Comparison of ENCODE assay signal across 38 mouse cellular contexts in genomic region chr4:34798005-34798404, GRCm38 (mm10). TPM values are rescaled to one million over a fixed set of nuclear protein-coding genes. Genes with fewer than 3 reads are reported as not detected.
"Had no signal": no experiment of that assay in that cellular context is flagged by ENCODE, and none has a peak within 500 bp of the region (broad histone marks: within the 10 kb centered on the region; RNA-seq: fewer than 3 reads in every experiment).

No protein-coding gene starts in this region.

- H3K27ac ChIP-seq: heart, adult 2 months; heart, embryonic 13.5 days; heart, embryonic 15.5 days; hindbrain, embryonic 10.5 days; hindbrain, embryonic 12.5 days; hindbrain, embryonic 14.5 days; intestine, embryonic 15.5 days; layer of hippocampus, adult 2 months; left cerebral cortex, adult 2 months; limb, embryonic 10.5 days; limb, embryonic 12.5 days; liver, embryonic 13.5 days; liver, embryonic 15.5 days had no signal

- H3K9ac ChIP-seq: heart, embryonic 13.5 days; heart, embryonic 15.5 days; hindbrain, embryonic 12.5 days; hindbrain, embryonic 14.5 days; intestine, embryonic 15.5 days; limb, embryonic 12.5 days; liver, embryonic 13.5 days; liver, embryonic 15.5 days had no signal

- H3K4me1 ChIP-seq: heart, embryonic 13.5 days; heart, embryonic 15.5 days; hindbrain, embryonic 10.5 days; intestine, embryonic 15.5 days; liver, embryonic 13.5 days; liver, embryonic 15.5 days had no signal

- H3K36me3 ChIP-seq: heart, embryonic 15.5 days; hindbrain, embryonic 12.5 days; intestine, embryonic 15.5 days; liver, embryonic 13.5 days; liver, embryonic 15.5 days had no signal

- DNase-seq: gastrocnemius, postnatal 14 days; gastrocnemius, postnatal 36 days; heart, adult 2 months; heart, postnatal 4 days; kidney, adult 18-20 months; kidney, adult 8-10 months; kidney, postnatal 10 days; kidney, postnatal 25 days; kidney, postnatal 4 days; liver; liver, embryonic 13.5 days had no signal

- ATAC-seq: hindbrain, embryonic 16.5 days; inflammation-experienced regulatory T-cells, adult 6 months; intestine, embryonic 15.5 days; intestine, postnatal 0 days had no signal

- H3K27me3 ChIP-seq: heart, embryonic 13.5 days; heart, embryonic 15.5 days; hindbrain, embryonic 12.5 days; intestine, embryonic 15.5 days; limb, embryonic 12.5 days; liver, embryonic 13.5 days; liver, embryonic 15.5 days had no signal

- H3K9me3 ChIP-seq: heart, embryonic 13.5 days; heart, embryonic 15.5 days; hindbrain, embryonic 10.5 days; hindbrain, embryonic 12.5 days; intestine, embryonic 15.5 days; limb, embryonic 10.5 days; limb, embryonic 12.5 days; liver, embryonic 13.5 days; liver, embryonic 15.5 days had no signal

- H3K4me3 ChIP-seq: heart, adult 2 months; heart, embryonic 13.5 days; heart, embryonic 15.5 days; hindbrain, embryonic 10.5 days; hindbrain, embryonic 12.5 days; intestine, embryonic 15.5 days; layer of hippocampus, adult 2 months; left cerebral cortex, adult 2 months; limb, embryonic 10.5 days; limb, embryonic 12.5 days; liver, embryonic 13.5 days; liver, embryonic 15.5 days had no signal

RNA-seq across cellular contexts. Expression of gene Gm136, which starts 41.9 kb away (rescaled TPM):
- total RNA-seq: gastrocnemius, adult 18-20 months; gastrocnemius, adult 8-10 months; gastrocnemius, postnatal 14 days; gastrocnemius, postnatal 36 days; heart, adult 2 months; heart, postnatal 25 days; heart, postnatal 4 days; layer of hippocampus, adult 2 months; layer of hippocampus, postnatal 10 days; layer of hippocampus, postnatal 25 days; left cerebral cortex, adult 2 months; left cerebral cortex, postnatal 36 days had no signal
- polyA plus RNA-seq: gonadal fat pad, adult 2 months; heart, adult 2 months; heart, embryonic 11.5 days; heart, embryonic 13.5 days; heart, embryonic 15.5 days; heart, postnatal 0 days; hindbrain, embryonic 10.5 days; hindbrain, embryonic 12.5 days; hindbrain, embryonic 14.5 days; hindbrain, embryonic 16.5 days; inflammation-experienced regulatory T-cells, adult 6 months; intestine, embryonic 15.5 days; intestine, postnatal 0 days; kidney, embryonic 14.5 days; kidney, embryonic 16.5 days; limb, embryonic 10.5 days; limb, embryonic 12.5 days; limb, embryonic 14.5 days; liver, embryonic 11.5 days; liver, embryonic 13.5 days; liver, embryonic 15.5 days had no signal
